Mouse (Mus musculus) cortical plate, adult 2 months (tissue): ENCODE data around the gene Mrpl51. TPM values are rescaled to one million over a fixed set of nuclear protein-coding genes. Genes with fewer than 3 reads are reported as not detected.

ENCODE experiments used
- H3K27ac ChIP-seq: fragments of 200-500 bp; 2 replicates; pipeline ENCODE4 v1.5.1; 2012; ENCODE audit warnings: low read length, control low read depth, inconsistent platforms; ENCODE audit not compliant: insufficient read depth
- H3K4me1 ChIP-seq: fragments of 200-500 bp; 2 replicates; pipeline ENCODE4 v1.6.1; 2011; ENCODE audit warnings: low read length; ENCODE audit not compliant: control insufficient read depth, insufficient read depth
- H3K4me3 ChIP-seq: fragments of 200-500 bp; 2 replicates; pipeline ENCODE4 v1.5.1; 2011; ENCODE audit warnings: mild to moderate bottlenecking, low read length, control low read depth; ENCODE audit not compliant: insufficient read depth
- CTCF ChIP-seq: fragments of 200-500 bp; IDR thresholded peaks from 2 replicates; pipeline ENCODE4 v1.5.1; 2011; ENCODE audit warnings: mild to moderate bottlenecking, control low read depth, low read length; ENCODE audit not compliant: insufficient read depth; ENCODE audit errors: extremely low read depth
- POLR2A ChIP-seq: fragments of 200-500 bp; IDR thresholded peaks from 2 replicates; pipeline ENCODE4 v1.6.1; 2011; ENCODE audit warnings: mild to moderate bottlenecking, low read length, control low read depth; ENCODE audit not compliant: insufficient read depth; ENCODE audit errors: extremely low read depth
- polyA plus RNA-seq: library from polyadenylated mRNA; depleted of rRNA; stranded (reverse); fragments of >200 nt; gene quantifications from 2 replicates; pipeline ENCODE4 v1.2.3, GENCODE M21; 2012

Mrpl51 gene
- polyA plus RNA-seq, 1 experiment: 51.2 TPM

- Histone ChIP-seq H3K4me1 (peaks cover 2% of the 10 kb centered on the region; the same call in 1 of the 2 replicates), H3K27ac (no peak overlapping the region), H3K4me3 (no peak overlapping the region)
- TF ChIP-seq POLR2A (no peak), CTCF (no peak)
These were observed 31.0 kb downstream of the Mrpl51 start for GRCm38 (mm10) chr6:125222577-125222976.

- TF ChIP-seq POLR2A (no peak), CTCF (peak; percentile 48)
These were observed 34.0 kb downstream of the Mrpl51 start for GRCm38 (mm10) chr6:125225518-125226115.

DNA sequence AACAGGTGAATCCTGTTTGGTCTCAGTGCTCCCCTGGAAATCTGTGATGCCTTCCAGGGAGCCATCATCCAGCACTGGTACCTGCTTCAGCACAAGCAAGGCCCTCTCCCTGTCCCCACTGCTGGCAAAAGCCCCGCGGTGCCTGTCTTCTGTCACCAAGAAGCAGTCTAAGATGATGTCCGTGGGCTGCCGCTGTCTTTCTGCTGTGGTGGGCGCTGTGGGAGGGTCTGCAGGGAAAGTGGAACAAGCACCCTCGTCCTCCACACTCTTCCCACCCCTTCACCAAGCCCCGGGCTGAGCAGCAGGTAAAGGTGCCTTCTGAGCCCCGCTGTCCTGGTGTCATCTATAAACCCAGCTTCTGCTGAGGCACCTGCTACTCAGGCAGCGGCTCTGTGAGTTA is 39.0 kb downstream of the Mrpl51 start:
- no peaks in the 10 kb centered on the region for H3K4me1 ChIP-seq

More at GRCm38 (mm10) chr6:125225518-125226115, 34.0 kb downstream of the Mrpl51 start:
- Histone ChIP-seq H3K4me1 (no peaks in the 10 kb centered on the region), H3K27ac (no peak overlapping the region), H3K4me3 (no peak overlapping the region)

GRCm38 (mm10) chr6:125231117-125232044 is 39.8 kb downstream of the Mrpl51 start, which contains the start of gene Tapbpl:
Tapbpl (minus strand) TSS chr6:125231860.
- H3K4me1 ChIP-seq: no peaks in the 10 kb centered on the region
- H3K4me3 ChIP-seq: peak within 1 kb of the TSS; percentile 57
- peak within 1 kb of the TSS; percentile 44 for H3K27ac ChIP-seq
- TF ChIP-seq POLR2A: peak; percentile 39; the same call in 1 of the 2 replicates
- TF ChIP-seq CTCF: no peak

More for the DNA sequence above, 39.0 kb downstream of the Mrpl51 start:
- TF ChIP-seq POLR2A (no peak), CTCF (no peak)
- H3K27ac ChIP-seq: no peak overlapping the region
- no peak overlapping the region; the same call in 1 of the 2 replicates for H3K4me3 ChIP-seq

DNA sequence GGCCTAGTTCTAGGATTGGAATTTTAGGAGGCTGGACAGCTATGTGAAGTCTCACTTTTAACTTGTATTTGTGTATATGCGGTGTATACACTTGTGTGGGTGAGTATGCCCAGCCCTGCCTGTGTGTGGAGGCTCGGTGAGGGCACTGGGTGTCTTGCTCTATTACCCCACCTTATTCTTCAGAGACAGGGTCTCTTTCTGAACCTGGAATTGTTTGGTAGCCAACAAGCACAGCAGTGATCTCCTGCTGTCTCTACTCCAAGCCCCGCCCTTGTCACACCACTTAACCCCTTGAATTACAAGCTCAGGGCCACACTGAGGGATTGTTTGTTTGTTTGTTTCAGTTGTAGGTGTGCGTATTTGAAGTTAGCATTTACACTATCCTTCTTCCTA is 40.4 kb downstream of the Mrpl51 start:
- Histone ChIP-seq H3K4me1 (no peaks in the 10 kb centered on the region), H3K4me3 (peak overlapping the region; percentile 57), H3K27ac (peak overlapping the region; percentile 44; the same call in 1 of the 2 replicates)
- TF ChIP-seq POLR2A (no peak), CTCF (no peak)

DNA sequence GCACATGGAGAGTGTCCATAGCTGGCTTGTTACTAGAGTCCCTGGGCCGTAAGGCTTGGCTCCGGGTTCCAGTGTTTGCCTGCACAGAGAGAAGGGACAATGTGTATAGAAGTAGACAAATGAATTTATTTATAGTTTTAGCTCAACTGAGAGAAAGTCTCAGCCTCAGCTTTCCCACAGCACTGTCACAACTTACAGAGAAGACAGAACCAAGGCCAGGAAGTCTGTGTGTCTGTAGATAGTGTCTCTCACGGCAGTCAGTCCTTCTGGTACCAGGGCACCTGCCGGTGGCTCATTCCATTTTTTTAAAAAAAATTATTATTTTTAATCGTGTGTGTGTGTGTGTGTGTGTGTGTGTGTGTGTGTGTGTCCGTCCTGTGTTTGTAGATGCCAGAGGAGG is 40.9 kb downstream of the Mrpl51 start:
- Histone ChIP-seq H3K4me3 (no peak overlapping the region), H3K27ac (no peak overlapping the region), H3K4me1 (0 out of 2 replicates have a peak, but pooled peaks cover 2% of the 10 kb centered on the region)
- TF ChIP-seq CTCF (no peak), POLR2A (no peak)

- H3K27ac ChIP-seq: no peak overlapping the region
- H3K4me1 ChIP-seq: 0 out of 2 replicates have a peak, but pooled peaks cover 2% of the 10 kb centered on the region
- H3K4me3 ChIP-seq: no peak overlapping the region
- TF ChIP-seq CTCF: no peak
- TF ChIP-seq POLR2A: no peak
These were observed 42.4 kb downstream of the Mrpl51 start for GRCm38 (mm10) chr6:125233816-125234519.

DNA sequence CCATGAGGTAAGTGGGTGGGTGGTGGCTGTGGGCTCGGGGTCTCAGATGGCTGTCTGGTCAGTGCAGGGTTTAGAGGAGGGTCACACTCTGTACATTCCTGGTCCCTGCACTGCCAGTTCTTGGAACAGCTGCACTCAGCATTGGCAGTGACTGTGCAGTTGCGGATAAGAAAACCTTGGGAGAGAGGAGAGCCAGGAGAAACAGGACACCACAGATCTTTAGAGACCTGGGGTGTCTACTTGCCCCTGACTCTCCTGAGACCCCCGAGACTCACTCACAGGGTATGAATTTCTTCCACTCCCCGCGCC is 42.9 kb downstream of the Mrpl51 start:
- no peak overlapping the region for H3K4me3 ChIP-seq
- 0 out of 2 replicates have a peak, but pooled peaks cover 2% of the 10 kb centered on the region for H3K4me1 ChIP-seq
- no peak for TF ChIP-seq POLR2A
- no peak for TF ChIP-seq CTCF
- no peak overlapping the region for H3K27ac ChIP-seq

DNA sequence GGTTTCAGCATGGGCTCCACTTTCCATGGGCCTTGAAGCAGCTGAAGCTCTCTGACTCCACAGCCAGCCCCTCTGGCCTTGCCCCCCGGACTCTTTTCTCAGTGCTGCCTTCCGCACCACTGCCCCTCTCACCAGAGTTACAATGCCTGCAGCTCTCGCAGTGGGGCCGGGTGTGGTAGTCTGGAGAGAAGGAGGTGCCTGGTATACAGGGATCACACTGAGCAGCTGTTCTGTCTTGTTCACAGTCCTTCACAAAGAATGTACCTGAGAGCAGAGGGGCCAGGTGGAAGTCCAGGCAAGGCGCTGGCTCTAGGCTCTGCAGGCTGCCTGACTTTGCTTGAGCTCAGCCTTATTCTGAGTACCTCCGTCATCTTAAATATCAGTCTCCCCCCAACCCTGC is 44.7 kb downstream of the Mrpl51 start:
- H3K4me1 ChIP-seq: 0 out of 2 replicates have a peak, but pooled peaks cover 2% of the 10 kb centered on the region
- no peak for TF ChIP-seq CTCF
- no peak for TF ChIP-seq POLR2A

More for the DNA sequence above, 44.7 kb downstream of the Mrpl51 start:
- H3K27ac ChIP-seq: no peak overlapping the region
- no peak overlapping the region for H3K4me3 ChIP-seq
